Mouse (Mus musculus): ENCODE measurements around the gene Chst8.

The Chst8 gene

GRCm38 (mm10) chr7:34805042-34805441 lies 7.5 kb downstream of the Chst8 start:
- in situ Hi-C loops (cut with MboI; ENCODE audit: low sequenced_read_pairs), result no loop called here

- in situ Hi-C loops (cut with MboI; ENCODE audit: low sequenced_read_pairs), result no loop called here
Observed at GRCm38 (mm10) chr7:34799950-34800511, 12.5 kb downstream of the Chst8 start.

- in situ Hi-C loops (cut with MboI; ENCODE audit: low sequenced_read_pairs), result no loop called here
Observed at GRCm38 (mm10) chr7:34799404-34799771, 13.1 kb downstream of the Chst8 start.

- in situ Hi-C loops (cut with MboI; ENCODE audit: low sequenced_read_pairs), result no loop called here
Observed at GRCm38 (mm10) chr7:34798441-34799403, 13.8 kb downstream of the Chst8 start.

- in situ Hi-C loops (cut with MboI; ENCODE audit: low sequenced_read_pairs), result no loop called here
Observed at GRCm38 (mm10) chr7:34798039-34798438, 14.5 kb downstream of the Chst8 start.

GRCm38 (mm10) chr7:34790459-34790858 lies 22.1 kb downstream of the Chst8 start:
- in situ Hi-C loops (cut with MboI; ENCODE audit: low sequenced_read_pairs), result no loop called here

GRCm38 (mm10) chr7:34787171-34787570 lies 25.3 kb downstream of the Chst8 start:
- in situ Hi-C loops (cut with MboI; ENCODE audit: low sequenced_read_pairs), result no loop called here

- in situ Hi-C loops (cut with MboI; ENCODE audit: low sequenced_read_pairs), result no loop called here
Observed at GRCm38 (mm10) chr7:34785052-34785451, 27.5 kb downstream of the Chst8 start.

GRCm38 (mm10) chr7:34784469-34784868 lies 28.0 kb downstream of the Chst8 start:
- in situ Hi-C loops (cut with MboI; ENCODE audit: low sequenced_read_pairs), result no loop called here

GRCm38 (mm10) chr7:34781988-34782387 lies 30.5 kb downstream of the Chst8 start:
- in situ Hi-C loops (cut with MboI; ENCODE audit: low sequenced_read_pairs), result no loop called here

GRCm38 (mm10) chr7:34781217-34781616 lies 31.3 kb downstream of the Chst8 start:
- in situ Hi-C loops (cut with MboI; ENCODE audit: low sequenced_read_pairs), result no loop called here

GRCm38 (mm10) chr7:34778426-34778825 lies 34.1 kb downstream of the Chst8 start:
- in situ Hi-C loops (cut with MboI; ENCODE audit: low sequenced_read_pairs), result no loop called here

- in situ Hi-C loops (cut with MboI; ENCODE audit: low sequenced_read_pairs), result no loop called here
Observed at GRCm38 (mm10) chr7:34775659-34776058, 36.9 kb downstream of the Chst8 start.

- in situ Hi-C loops (cut with MboI; ENCODE audit: low sequenced_read_pairs), result no loop called here
Observed at GRCm38 (mm10) chr7:34774947-34775346, 37.6 kb downstream of the Chst8 start.

GRCm38 (mm10) chr7:34774020-34774419 lies 38.5 kb downstream of the Chst8 start:
- in situ Hi-C loops (cut with MboI; ENCODE audit: low sequenced_read_pairs), result no loop called here

GRCm38 (mm10) chr7:34773309-34773708 lies 39.2 kb downstream of the Chst8 start:
- in situ Hi-C loops (cut with MboI; ENCODE audit: low sequenced_read_pairs), result no loop called here

GRCm38 (mm10) chr7:34769531-34769930 lies 43.0 kb downstream of the Chst8 start:
- in situ Hi-C loops (cut with MboI; ENCODE audit: low sequenced_read_pairs), result no loop called here

GRCm38 (mm10) chr7:34764250-34765148 lies 48.0 kb downstream of the Chst8 start:
- in situ Hi-C loops (cut with MboI; ENCODE audit: low sequenced_read_pairs), result no loop called here

GRCm38 (mm10) chr7:34759378-34759822 lies 53.1 kb downstream of the Chst8 start:
- in situ Hi-C loops (cut with MboI; ENCODE audit: low sequenced_read_pairs), result no loop called here

GRCm38 (mm10) chr7:34758721-34759120 lies 53.8 kb downstream of the Chst8 start:
- in situ Hi-C loops (cut with MboI; ENCODE audit: low sequenced_read_pairs), result no loop called here

- in situ Hi-C loops (cut with MboI; ENCODE audit: low sequenced_read_pairs), result no loop called here
Observed at GRCm38 (mm10) chr7:34757513-34757912, 55.0 kb downstream of the Chst8 start.
